Mouse (Mus musculus) mouse embryonic stem cell (cell line): Measurements from ENCODE around the gene Slc8a1.

Experiments used
- in situ Hi-C, 2 experiments: fragments of 300-500 bp; cut with MboI; formaldehyde crosslinking; loops; 1 replicate in 1 of 2; 3 replicates in 1 of 2; pipeline ENCODE4 v1.14.3; 2019 to 2020; ENCODE audit warnings: low sequenced_read_pairs in 2 of 2, low pct_unique_long_range_greater_than_20kb in 1 of 2, mixed read lengths in 1 of 2; ENCODE audit not compliant: unreplicated experiment in 1 of 2

Gene Slc8a1

GRCm38 (mm10) chr17:81400377-81400776 lies 337.8 kb downstream of the Slc8a1 start:
- in situ Hi-C loops = no loop called here

DNA sequence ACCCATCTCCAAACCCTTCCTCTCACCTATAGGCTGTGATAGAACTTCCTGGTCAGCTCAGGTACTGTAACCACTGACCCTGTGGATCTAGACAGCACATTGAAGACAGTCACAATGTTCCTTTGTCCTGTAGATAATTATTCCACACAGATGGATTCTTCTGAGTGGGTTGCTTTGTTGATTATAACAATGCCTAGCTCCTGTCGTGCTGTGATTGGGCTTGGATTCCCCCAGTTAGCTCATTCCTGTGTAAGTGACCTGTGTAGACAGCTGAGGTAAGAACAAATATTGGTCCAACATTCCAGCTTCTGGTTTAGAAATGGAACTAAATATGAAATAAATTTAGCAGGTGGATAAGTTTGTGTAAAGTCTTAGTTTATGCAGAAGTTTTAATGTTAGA lies 340.7 kb downstream of the Slc8a1 start:
- in situ Hi-C loops = no loop called here

- in situ Hi-C loops = no loop called here
Observed at GRCm38 (mm10) chr17:81394124-81394523, 344.1 kb downstream of the Slc8a1 start.

DNA sequence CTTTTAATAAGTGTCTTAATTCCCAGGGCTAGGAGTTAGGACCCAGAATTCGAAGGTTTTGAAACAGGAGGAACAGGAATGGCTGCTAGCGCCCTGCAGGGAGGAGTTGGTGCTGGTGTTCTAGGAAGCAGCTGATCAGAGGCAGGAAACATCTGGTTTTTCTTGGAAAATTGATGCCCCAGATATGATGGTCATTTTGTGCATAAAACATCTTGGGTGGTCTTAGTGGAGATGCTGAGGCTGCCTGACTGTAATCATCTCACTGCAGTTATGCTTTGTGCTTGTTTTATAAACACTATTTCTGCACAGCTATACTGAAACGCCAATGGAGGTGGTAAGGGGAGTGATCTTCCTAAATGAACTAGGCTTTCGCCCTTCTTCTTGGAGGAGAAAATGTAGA lies 345.1 kb downstream of the Slc8a1 start:
- in situ Hi-C loops = no loop called here

- in situ Hi-C loops = no loop called here
Observed at GRCm38 (mm10) chr17:81391478-81391877, 346.7 kb downstream of the Slc8a1 start.

GRCm38 (mm10) chr17:81390790-81391189 lies 347.4 kb downstream of the Slc8a1 start:
- in situ Hi-C loops = no loop called here

DNA sequence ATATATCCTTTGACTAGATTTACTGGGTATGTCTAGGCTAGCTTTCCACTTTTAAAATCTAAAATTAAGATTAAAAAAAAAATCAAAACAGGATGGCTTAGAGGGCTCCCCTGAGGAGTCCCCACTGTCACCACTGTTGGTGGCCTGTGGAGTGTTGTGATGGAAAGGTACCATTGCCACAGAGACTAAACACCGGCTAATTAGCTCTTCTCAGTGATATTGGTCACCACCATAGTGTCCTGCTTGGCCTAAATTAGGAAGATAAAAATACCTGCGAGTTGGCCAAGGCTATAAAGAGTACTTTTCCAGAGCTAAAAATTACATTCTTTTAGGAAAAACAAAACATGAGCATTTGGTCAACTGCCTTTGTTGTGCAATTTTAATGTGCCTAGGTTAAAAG lies 352.1 kb downstream of the Slc8a1 start:
- in situ Hi-C loops = no loop called here

DNA sequence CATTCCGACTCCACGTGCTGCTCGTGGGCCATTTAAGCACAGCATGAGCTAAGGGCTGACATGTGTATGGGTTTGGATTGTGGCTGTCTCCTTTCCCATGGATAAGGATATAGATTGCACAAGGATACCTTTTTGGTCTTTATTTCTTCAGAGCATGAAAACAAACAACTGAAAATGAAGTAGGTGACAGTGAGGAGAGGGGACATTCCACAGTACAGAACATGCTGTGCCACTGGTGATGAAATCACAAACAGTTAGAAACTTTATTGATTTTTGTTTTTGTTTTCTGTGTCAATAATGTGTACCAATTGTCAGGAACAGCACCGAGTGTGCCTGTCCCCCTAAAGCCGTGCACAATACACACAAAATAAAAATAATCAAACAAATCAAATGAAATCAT lies 352.7 kb downstream of the Slc8a1 start:
- in situ Hi-C loops = no loop called here

- in situ Hi-C loops = no loop called here
Observed at GRCm38 (mm10) chr17:81383461-81383860, 354.7 kb downstream of the Slc8a1 start.

GRCm38 (mm10) chr17:81378436-81378835 lies 359.7 kb downstream of the Slc8a1 start:
- in situ Hi-C loops = no loop called here

DNA sequence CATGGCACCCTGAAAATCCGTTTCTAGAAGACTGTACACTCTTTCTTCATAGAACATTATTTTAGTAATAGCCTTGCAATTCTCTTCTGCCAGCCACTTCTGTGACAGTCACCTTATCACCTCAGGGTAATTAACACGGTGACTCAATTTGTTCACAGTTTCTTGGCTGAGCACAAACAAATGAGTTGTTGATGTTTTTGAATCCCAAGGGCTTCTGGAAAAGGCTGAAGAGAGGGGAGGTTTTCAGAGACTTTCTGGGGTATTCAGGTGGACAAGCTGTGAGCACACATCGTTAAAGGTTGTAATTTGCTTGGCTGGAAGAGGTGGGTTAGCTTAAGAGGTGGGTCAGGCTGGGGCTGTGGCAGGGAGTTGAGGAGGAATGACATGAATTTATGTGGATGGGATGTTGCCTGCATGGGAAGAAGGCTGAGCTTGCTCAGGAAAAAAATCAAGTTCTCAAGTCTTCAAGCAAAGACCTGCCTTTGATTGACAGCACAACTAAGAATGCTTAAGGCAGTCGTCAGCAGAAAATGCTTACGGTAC lies 360.3 kb downstream of the Slc8a1 start:
- in situ Hi-C loops = no loop called here

GRCm38 (mm10) chr17:81377195-81377594 lies 361.0 kb downstream of the Slc8a1 start:
- in situ Hi-C loops = no loop called here

- in situ Hi-C loops = no loop called here
Observed at GRCm38 (mm10) chr17:81375901-81376300, 362.3 kb downstream of the Slc8a1 start.

- in situ Hi-C loops = no loop called here
Observed at GRCm38 (mm10) chr17:81369036-81369435, 369.1 kb downstream of the Slc8a1 start.

DNA sequence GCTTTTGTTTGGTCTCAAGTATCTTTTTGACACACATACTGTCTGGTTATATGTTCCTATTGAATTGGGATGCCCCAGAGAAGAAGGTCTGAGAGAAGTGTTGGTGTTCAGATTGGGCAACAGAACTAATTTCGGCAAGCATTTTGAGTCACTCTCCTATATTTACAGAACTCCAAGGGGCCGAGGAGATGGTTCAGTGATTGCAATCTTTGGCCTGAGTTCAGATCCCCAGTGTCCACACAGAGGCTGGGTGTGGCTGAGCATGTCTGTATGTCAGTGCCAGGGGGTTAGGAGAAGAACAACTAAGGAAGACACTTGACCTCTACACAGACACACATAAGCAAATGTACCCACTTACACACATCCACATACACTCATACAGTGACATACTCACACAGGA lies 369.7 kb downstream of the Slc8a1 start:
- in situ Hi-C loops = no loop called here

GRCm38 (mm10) chr17:81363368-81363767 lies 374.8 kb downstream of the Slc8a1 start:
- in situ Hi-C loops = no loop called here

DNA sequence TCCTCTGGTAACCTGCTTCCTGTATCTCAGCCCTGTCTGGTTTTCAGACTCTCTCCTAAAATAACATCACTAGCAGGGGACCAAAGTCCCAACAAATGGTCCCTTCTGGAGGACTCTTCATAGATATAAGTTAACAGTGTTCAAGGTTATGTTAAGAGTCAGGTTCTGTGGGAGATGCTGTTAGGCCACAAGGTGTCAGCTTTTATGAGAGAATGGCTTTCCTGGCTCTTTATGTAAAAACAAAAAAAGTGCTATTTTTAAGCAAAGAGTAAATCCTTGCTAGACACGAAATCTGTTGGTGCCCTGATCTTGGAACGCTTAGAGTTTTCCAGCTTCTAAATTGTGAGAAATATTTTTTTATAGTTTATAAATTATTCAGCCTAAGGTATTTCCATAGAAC lies 377.6 kb downstream of the Slc8a1 start:
- in situ Hi-C loops = no loop called here

DNA sequence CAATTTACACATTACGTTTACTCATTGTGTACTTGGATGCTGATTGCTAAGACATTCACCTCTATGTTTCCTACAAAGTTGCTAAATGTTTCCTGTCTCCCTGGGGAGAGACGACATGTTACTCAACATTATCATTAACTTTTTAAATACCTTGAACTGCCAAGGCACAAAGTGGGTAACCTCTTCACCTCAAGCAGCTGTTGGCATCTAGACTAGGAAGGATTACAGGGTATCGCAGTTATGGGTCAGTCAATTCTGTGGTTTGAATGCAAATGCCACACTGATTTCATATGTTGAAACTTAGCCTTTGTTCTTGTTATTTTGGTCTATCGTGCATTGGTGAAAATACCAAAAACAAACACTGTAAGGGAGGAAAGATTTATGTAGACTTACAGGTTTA lies 378.1 kb downstream of the Slc8a1 start:
- in situ Hi-C loops = no loop called here

GRCm38 (mm10) chr17:81336024-81336754 lies 402.0 kb downstream of the Slc8a1 start:
- in situ Hi-C loops = no loop called here

GRCm38 (mm10) chr17:81335526-81335925 lies 402.7 kb downstream of the Slc8a1 start:
- in situ Hi-C loops = no loop called here
